Mouse (Mus musculus): ENCODE measurements around the gene Diras2. TPM values are rescaled to one million over a fixed set of nuclear protein-coding genes. Genes with fewer than 3 reads are reported as not detected.
"Not testable (repeated sequence)": the region's sequence is repeated elsewhere in the genome, so short reads cannot be mapped to it uniquely, and the experiment has no call there.

Gene Diras2
- polyA plus RNA-seq, 1 experiment from 2014 or later, result 3.9 TPM

DNA sequence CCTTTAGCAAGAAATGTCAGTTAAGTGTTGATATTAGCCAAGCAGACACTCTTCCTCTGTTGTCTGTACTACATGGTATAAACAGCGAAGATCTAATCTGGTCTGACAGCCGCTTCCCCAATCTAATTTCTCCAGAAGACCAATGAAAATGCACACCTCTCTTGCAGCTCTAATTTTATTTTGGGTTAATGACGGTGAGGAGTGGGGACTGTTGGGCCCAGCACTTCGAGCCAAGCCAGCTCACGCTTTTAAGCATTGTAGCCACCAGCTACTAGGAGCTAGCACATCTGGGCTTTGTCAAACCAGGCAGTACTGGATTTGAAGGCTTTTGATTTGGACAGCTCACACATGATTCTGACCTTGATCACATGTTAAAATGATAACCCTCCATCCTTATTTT, 14.1 kb downstream of the Diras2 start:
- 83% methylated on average over 5 of the region's 5 CpGs for WGBS

DNA sequence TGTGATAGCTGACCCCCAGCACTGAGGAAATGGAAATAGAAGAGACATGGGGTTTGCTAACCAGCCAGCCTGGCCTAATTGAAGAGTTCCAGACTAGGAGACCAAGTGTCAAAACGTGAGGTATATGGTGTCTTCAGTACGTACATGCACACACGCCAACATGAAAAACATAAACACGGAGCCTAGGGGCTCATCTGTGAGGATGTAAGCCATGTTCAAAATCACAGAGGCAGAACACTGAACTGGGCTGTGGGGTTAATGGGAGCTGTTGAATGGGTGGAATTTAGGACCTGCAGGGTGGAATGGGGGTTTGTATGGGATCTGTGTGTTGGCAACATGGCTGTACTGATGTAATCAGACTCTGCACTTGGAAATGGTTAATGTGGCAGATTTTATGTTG, 14.5 kb downstream of the Diras2 start:
- H3K4me2 ChIP-seq (ENCODE audit: low read length), result no peak overlapping the region
- no peak overlapping the region for H3K27ac ChIP-seq (replicated peaks; ENCODE audit: low read depth, low read length)
- no peaks in the 10 kb centered on the region for H3K4me1 ChIP-seq (ENCODE audit: control insufficient read depth, insufficient read depth, low read length)
- DNase-seq (no peak), ATAC-seq (ENCODE audit: low FRiP score, low TSS enrichment) (no peak)
- no peak overlapping the region for H3K4me3 ChIP-seq (replicated peaks; ENCODE audit: low read depth, low read length)
- no peaks in the 10 kb centered on the region for H3K9me3 ChIP-seq (ENCODE audit: control insufficient read depth, low read length)
- 92% methylated on average over 4 of the region's 4 CpGs for WGBS
- H3K36me3 ChIP-seq (ENCODE audit: control insufficient read depth, insufficient read depth, low read length), result no peaks in the 10 kb centered on the region
- no peaks in the 10 kb centered on the region for H3K27me3 ChIP-seq (ENCODE audit: control insufficient read depth, insufficient read depth, low read length)
- H3K9ac ChIP-seq (replicated peaks; ENCODE audit: low read length), result no peak overlapping the region

More for the DNA sequence above, 14.1 kb downstream of the Diras2 start:
- no peak overlapping the region for H3K27ac ChIP-seq (replicated peaks; ENCODE audit: low read depth, low read length)
- no peak overlapping the region for H3K9ac ChIP-seq (replicated peaks; ENCODE audit: low read length)
- no peaks in the 10 kb centered on the region for H3K27me3 ChIP-seq (ENCODE audit: control insufficient read depth, insufficient read depth, low read length)
- no peaks in the 10 kb centered on the region for H3K9me3 ChIP-seq (ENCODE audit: control insufficient read depth, low read length)
- no peak for ATAC-seq (ENCODE audit: low FRiP score, low TSS enrichment)
- no peak for DNase-seq
- H3K4me1 ChIP-seq (ENCODE audit: control insufficient read depth, insufficient read depth, low read length), result no peaks in the 10 kb centered on the region
- H3K4me3 ChIP-seq (replicated peaks; ENCODE audit: low read depth, low read length), result no peak overlapping the region
- H3K4me2 ChIP-seq (ENCODE audit: low read length), result no peak overlapping the region
- no peaks in the 10 kb centered on the region for H3K36me3 ChIP-seq (ENCODE audit: control insufficient read depth, insufficient read depth, low read length)

- WGBS, result 86% methylated on average over 3 of the region's 3 CpGs
- H3K27me3 ChIP-seq (ENCODE audit: control insufficient read depth, insufficient read depth, low read length), result no peaks in the 10 kb centered on the region
- H3K9me3 ChIP-seq (ENCODE audit: control insufficient read depth, low read length), result no peaks in the 10 kb centered on the region
- H3K4me2 ChIP-seq (ENCODE audit: low read length), result no peak overlapping the region
- H3K4me1 ChIP-seq (ENCODE audit: control insufficient read depth, insufficient read depth, low read length), result no peaks in the 10 kb centered on the region
- no peak overlapping the region for H3K9ac ChIP-seq (replicated peaks; ENCODE audit: low read length)
- H3K36me3 ChIP-seq (ENCODE audit: control insufficient read depth, insufficient read depth, low read length), result no peaks in the 10 kb centered on the region
- ATAC-seq (ENCODE audit: low FRiP score, low TSS enrichment) (no peak), DNase-seq (no peak)
- H3K27ac ChIP-seq (replicated peaks; ENCODE audit: low read depth, low read length), result no peak overlapping the region
- H3K4me3 ChIP-seq (replicated peaks; ENCODE audit: low read depth, low read length), result no peak overlapping the region
These were observed 15.0 kb downstream of the Diras2 start for GRCm38 (mm10) chr13:52516051-52516450.

DNA sequence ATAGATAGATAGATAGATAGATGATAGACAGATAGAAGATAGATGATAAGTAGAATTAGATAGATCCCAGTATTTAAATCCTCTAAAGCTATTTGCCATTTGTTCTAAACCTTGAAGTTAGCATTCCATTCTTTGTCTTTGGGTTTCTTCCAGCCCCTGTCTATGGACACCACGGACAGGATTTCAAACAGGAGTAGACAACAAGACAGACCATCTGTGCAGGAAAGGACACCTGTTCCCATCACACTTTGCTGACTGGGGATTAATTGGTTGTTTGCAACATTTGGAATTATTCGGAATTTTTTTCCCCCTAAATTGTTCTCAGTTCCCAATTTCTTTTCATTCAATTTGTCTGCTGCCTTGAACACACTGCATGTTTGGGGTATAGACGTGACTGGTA, 17.5 kb downstream of the Diras2 start:
- Histone ChIP-seq H3K4me2 (ENCODE audit: low read length) (no peak overlapping the region), H3K27me3 (ENCODE audit: control insufficient read depth, insufficient read depth, low read length) (no peaks in the 10 kb centered on the region), H3K4me1 (ENCODE audit: control insufficient read depth, insufficient read depth, low read length) (no peaks in the 10 kb centered on the region), H3K4me3 (replicated peaks; ENCODE audit: low read depth, low read length) (no peak overlapping the region), H3K9me3 (ENCODE audit: control insufficient read depth, low read length) (no peaks in the 10 kb centered on the region), H3K27ac (replicated peaks; ENCODE audit: low read depth, low read length) (no peak overlapping the region), H3K9ac (replicated peaks; ENCODE audit: low read length) (no peak overlapping the region), H3K36me3 (ENCODE audit: control insufficient read depth, insufficient read depth, low read length) (no peaks in the 10 kb centered on the region)
- WGBS, result 80% methylated on average over 3 of the region's 3 CpGs
- no peak for DNase-seq
- ATAC-seq (ENCODE audit: low FRiP score, low TSS enrichment), result no peak

GRCm38 (mm10) chr13:52512356-52512755, 18.7 kb downstream of the Diras2 start:
- H3K27me3 ChIP-seq (ENCODE audit: control insufficient read depth, insufficient read depth, low read length), result no peaks in the 10 kb centered on the region
- no peaks in the 10 kb centered on the region for H3K9me3 ChIP-seq (ENCODE audit: control insufficient read depth, low read length)
- WGBS, result 36% methylated on average over 5 of the region's 5 CpGs
- H3K36me3 ChIP-seq (ENCODE audit: control insufficient read depth, insufficient read depth, low read length), result no peaks in the 10 kb centered on the region
- ATAC-seq (ENCODE audit: low FRiP score, low TSS enrichment), result no peak
- no peak for DNase-seq
- H3K4me1 ChIP-seq (ENCODE audit: control insufficient read depth, insufficient read depth, low read length), result no peaks in the 10 kb centered on the region
- H3K4me3 ChIP-seq (replicated peaks; ENCODE audit: low read depth, low read length), result no peak overlapping the region
- H3K9ac ChIP-seq (replicated peaks; ENCODE audit: low read length), result no peak overlapping the region
- no peak overlapping the region for H3K27ac ChIP-seq (replicated peaks; ENCODE audit: low read depth, low read length)
- H3K4me2 ChIP-seq (ENCODE audit: low read length), result no peak overlapping the region

- DNase-seq, result no peak
- no peak for ATAC-seq (ENCODE audit: low FRiP score, low TSS enrichment)
- WGBS, result 89% methylated on average over 4 of the region's 4 CpGs
- Histone ChIP-seq H3K4me3 (replicated peaks; ENCODE audit: low read depth, low read length) (no peak overlapping the region), H3K9ac (replicated peaks; ENCODE audit: low read length) (no peak overlapping the region), H3K27me3 (ENCODE audit: control insufficient read depth, insufficient read depth, low read length) (no peaks in the 10 kb centered on the region), H3K36me3 (ENCODE audit: control insufficient read depth, insufficient read depth, low read length) (no peaks in the 10 kb centered on the region), H3K4me2 (ENCODE audit: low read length) (no peak overlapping the region), H3K4me1 (ENCODE audit: control insufficient read depth, insufficient read depth, low read length) (no peaks in the 10 kb centered on the region), H3K9me3 (ENCODE audit: control insufficient read depth, low read length) (no peaks in the 10 kb centered on the region), H3K27ac (replicated peaks; ENCODE audit: low read depth, low read length) (no peak overlapping the region)
These were observed 20.8 kb downstream of the Diras2 start for GRCm38 (mm10) chr13:52510172-52510880.

- 93% methylated on average over 35 of the region's 35 CpGs for WGBS
- no peak for DNase-seq
- Histone ChIP-seq H3K4me1 (ENCODE audit: control insufficient read depth, insufficient read depth, low read length) (no peaks in the 10 kb centered on the region), H3K27me3 (ENCODE audit: control insufficient read depth, insufficient read depth, low read length) (no peaks in the 10 kb centered on the region), H3K4me2 (ENCODE audit: low read length) (no peak overlapping the region), H3K9me3 (ENCODE audit: control insufficient read depth, low read length) (no peaks in the 10 kb centered on the region), H3K4me3 (replicated peaks; ENCODE audit: low read depth, low read length) (no peak overlapping the region), H3K27ac (replicated peaks; ENCODE audit: low read depth, low read length) (no peak overlapping the region), H3K9ac (replicated peaks; ENCODE audit: low read length) (no peak overlapping the region), H3K36me3 (ENCODE audit: control insufficient read depth, insufficient read depth, low read length) (no peaks in the 10 kb centered on the region)
- ATAC-seq (ENCODE audit: low FRiP score, low TSS enrichment), result no peak
These were observed 23.4 kb downstream of the Diras2 start for GRCm38 (mm10) chr13:52507460-52508293.

- not testable (repeated sequence) for H3K4me3 ChIP-seq (replicated peaks; ENCODE audit: low read depth, low read length); H3K36me3 ChIP-seq (ENCODE audit: control insufficient read depth, insufficient read depth, low read length); H3K9me3 ChIP-seq (ENCODE audit: control insufficient read depth, low read length); H3K27me3 ChIP-seq (ENCODE audit: control insufficient read depth, insufficient read depth, low read length); H3K9ac ChIP-seq (replicated peaks; ENCODE audit: low read length); DNase-seq; H3K4me1 ChIP-seq (ENCODE audit: control insufficient read depth, insufficient read depth, low read length); H3K27ac ChIP-seq (replicated peaks; ENCODE audit: low read depth, low read length); H3K4me2 ChIP-seq (ENCODE audit: low read length); ATAC-seq (ENCODE audit: low FRiP score, low TSS enrichment)
- 89% methylated on average over 3 of the region's 3 CpGs for WGBS
These were observed 24.3 kb downstream of the Diras2 start for GRCm38 (mm10) chr13:52506822-52507221.

All from midbrain, embryonic 14.5 days (tissue).